Mouse (Mus musculus): ENCODE results near the gene Ppp1r9b. TPM values are rescaled to one million over a fixed set of nuclear protein-coding genes. Genes with fewer than 3 reads are reported as not detected.

Ppp1r9b gene
- total and polyA plus RNA-seq, 2 experiments, result 2.6 to 3.6 TPM

- no peak overlapping the region for H3K9ac ChIP-seq (ENCODE audit: low read depth, low read length)
- H3K27me3 ChIP-seq (ENCODE audit: control insufficient read depth, insufficient read depth, low read length), result no peaks in the 10 kb centered on the region
- no peak overlapping the region for H3K27ac ChIP-seq (replicated peaks; ENCODE audit: insufficient read depth, low read depth, low read length)
- H3K36me3 ChIP-seq (ENCODE audit: control insufficient read depth, insufficient read depth, low read length), result no peaks in the 10 kb centered on the region
- H3K79me2 ChIP-seq (ENCODE audit: control insufficient read depth, insufficient read depth, low read length), result no peaks in the 10 kb centered on the region
- H3K4me3 ChIP-seq (ENCODE audit: insufficient read depth, low read depth, low read length), result no peak overlapping the region
- DNase-seq (ENCODE audit: extremely low read depth, low read depth, low spot score), result no peak
- 48% methylated on average over 9 of the region's 9 CpGs for WGBS
- H3K4me1 ChIP-seq (ENCODE audit: control insufficient read depth, insufficient read depth, low read length), result no peaks in the 10 kb centered on the region; the same call in 1 of the 2 replicates
- no peak for TF ChIP-seq POLR2A (IDR thresholded peaks at IDR 0.05; ENCODE audit: extremely low read depth, insufficient read depth, low read length)
- TF ChIP-seq CTCF (IDR thresholded peaks at IDR 0.05; ENCODE audit: low read depth, low read length), result no peak
These were observed 12.5 kb upstream of the Ppp1r9b start for GRCm38 (mm10) chr11:94978178-94978915.

- H3K79me2 ChIP-seq (ENCODE audit: control insufficient read depth, insufficient read depth, low read length), result no peaks in the 10 kb centered on the region
- TF ChIP-seq CTCF (IDR thresholded peaks at IDR 0.05; ENCODE audit: low read depth, low read length) (peak; percentile 99), POLR2A (IDR thresholded peaks at IDR 0.05; ENCODE audit: extremely low read depth, insufficient read depth, low read length) (no peak)
- H3K36me3 ChIP-seq (ENCODE audit: control insufficient read depth, insufficient read depth, low read length), result no peaks in the 10 kb centered on the region
- no peaks in the 10 kb centered on the region for H3K27me3 ChIP-seq (ENCODE audit: control insufficient read depth, insufficient read depth, low read length)
- H3K4me3 ChIP-seq (ENCODE audit: insufficient read depth, low read depth, low read length), result peak overlapping the region; percentile 2; the same call in 1 of the 2 replicates
- 1% methylated on average over 20 of the region's 20 CpGs for WGBS
- no peaks in the 10 kb centered on the region; the same call in 1 of the 2 replicates for H3K4me1 ChIP-seq (ENCODE audit: control insufficient read depth, insufficient read depth, low read length)
- no peak overlapping the region for H3K27ac ChIP-seq (replicated peaks; ENCODE audit: insufficient read depth, low read depth, low read length)
- DNase-seq (ENCODE audit: extremely low read depth, low read depth, low spot score), result peak; percentile 75
- H3K9ac ChIP-seq (ENCODE audit: low read depth, low read length), result no peak overlapping the region
These were observed 11.9 kb upstream of the Ppp1r9b start for GRCm38 (mm10) chr11:94978947-94979346.

- no peak for TF ChIP-seq POLR2A (IDR thresholded peaks at IDR 0.05; ENCODE audit: extremely low read depth, insufficient read depth, low read length)
- TF ChIP-seq CTCF (IDR thresholded peaks at IDR 0.05; ENCODE audit: low read depth, low read length), result no peak
- 79% methylated on average over 11 of the region's 11 CpGs for WGBS
These were observed 11.2 kb upstream of the Ppp1r9b start for GRCm38 (mm10) chr11:94979462-94980179.

GRCm38 (mm10) chr11:94985140-94985539 is 5.7 kb upstream of the Ppp1r9b start:
- TF ChIP-seq POLR2A (IDR thresholded peaks at IDR 0.05; ENCODE audit: extremely low read depth, insufficient read depth, low read length) (no peak), CTCF (IDR thresholded peaks at IDR 0.05; ENCODE audit: low read depth, low read length) (no peak)
- no peaks in the 10 kb centered on the region for H3K79me2 ChIP-seq (ENCODE audit: control insufficient read depth, insufficient read depth, low read length)
- no peak overlapping the region for H3K4me3 ChIP-seq (ENCODE audit: insufficient read depth, low read depth, low read length)
- H3K4me1 ChIP-seq (ENCODE audit: control insufficient read depth, insufficient read depth, low read length), result peaks cover 4% of the 10 kb centered on the region; the same call in 1 of the 2 replicates
- no peak overlapping the region for H3K9ac ChIP-seq (ENCODE audit: low read depth, low read length)
- H3K27me3 ChIP-seq (ENCODE audit: control insufficient read depth, insufficient read depth, low read length), result no peaks in the 10 kb centered on the region
- 58% methylated on average over 1 of the region's 1 CpGs for WGBS
- H3K27ac ChIP-seq (replicated peaks; ENCODE audit: insufficient read depth, low read depth, low read length), result no peak overlapping the region
- no peak for DNase-seq (ENCODE audit: extremely low read depth, low read depth, low spot score)
- H3K36me3 ChIP-seq (ENCODE audit: control insufficient read depth, insufficient read depth, low read length), result no peaks in the 10 kb centered on the region

More at GRCm38 (mm10) chr11:94979462-94980179, 11.2 kb upstream of the Ppp1r9b start:
- H3K4me1 ChIP-seq (ENCODE audit: control insufficient read depth, insufficient read depth, low read length), result no peaks in the 10 kb centered on the region; the same call in 1 of the 2 replicates
- no peaks in the 10 kb centered on the region for H3K79me2 ChIP-seq (ENCODE audit: control insufficient read depth, insufficient read depth, low read length)
- H3K4me3 ChIP-seq (ENCODE audit: insufficient read depth, low read depth, low read length), result no peak overlapping the region
- no peak overlapping the region for H3K27ac ChIP-seq (replicated peaks; ENCODE audit: insufficient read depth, low read depth, low read length)
- no peak for DNase-seq (ENCODE audit: extremely low read depth, low read depth, low spot score)
- no peaks in the 10 kb centered on the region for H3K27me3 ChIP-seq (ENCODE audit: control insufficient read depth, insufficient read depth, low read length)
- no peak overlapping the region for H3K9ac ChIP-seq (ENCODE audit: low read depth, low read length)
- H3K36me3 ChIP-seq (ENCODE audit: control insufficient read depth, insufficient read depth, low read length), result no peaks in the 10 kb centered on the region

- WGBS, result 73% methylated on average over 5 of the region's 5 CpGs
- peaks cover 4% of the 10 kb centered on the region; the same call in 1 of the 2 replicates for H3K4me1 ChIP-seq (ENCODE audit: control insufficient read depth, insufficient read depth, low read length)
- DNase-seq (ENCODE audit: extremely low read depth, low read depth, low spot score), result no peak
- no peak overlapping the region for H3K9ac ChIP-seq (ENCODE audit: low read depth, low read length)
- no peaks in the 10 kb centered on the region for H3K27me3 ChIP-seq (ENCODE audit: control insufficient read depth, insufficient read depth, low read length)
- no peak for TF ChIP-seq CTCF (IDR thresholded peaks at IDR 0.05; ENCODE audit: low read depth, low read length)
- TF ChIP-seq POLR2A (IDR thresholded peaks at IDR 0.05; ENCODE audit: extremely low read depth, insufficient read depth, low read length), result no peak
- H3K4me3 ChIP-seq (ENCODE audit: insufficient read depth, low read depth, low read length), result no peak overlapping the region
- H3K27ac ChIP-seq (replicated peaks; ENCODE audit: insufficient read depth, low read depth, low read length), result no peak overlapping the region
- H3K36me3 ChIP-seq (ENCODE audit: control insufficient read depth, insufficient read depth, low read length), result no peaks in the 10 kb centered on the region
- no peaks in the 10 kb centered on the region for H3K79me2 ChIP-seq (ENCODE audit: control insufficient read depth, insufficient read depth, low read length)
These were observed 5.0 kb upstream of the Ppp1r9b start for GRCm38 (mm10) chr11:94985822-94986221.
